Mouse (Mus musculus) heart, postnatal 36 days (tissue): ENCODE measurements at regions not wholly inside any gene's neighbourhood (a gene's known extent, or its start where the extent isn't known, plus 50 kb on each side); places are given as distances from the start of the nearest gene placed in this dataset.
A peak's percentile ranks its signal among the peaks of the same experiment; 100 is the strongest.

ENCODE experiments used
- DNase-seq, 2 experiments: peaks; one replicate each; pipeline ENCODE4 v3.0.0; 2021 to 2022
- intact Hi-C: fragments of 180-260 bp; cut with DNase I; formaldehyde crosslinking; loops from one replicate; pipeline ENCODE4 v1.15.1; 2025

DNA sequence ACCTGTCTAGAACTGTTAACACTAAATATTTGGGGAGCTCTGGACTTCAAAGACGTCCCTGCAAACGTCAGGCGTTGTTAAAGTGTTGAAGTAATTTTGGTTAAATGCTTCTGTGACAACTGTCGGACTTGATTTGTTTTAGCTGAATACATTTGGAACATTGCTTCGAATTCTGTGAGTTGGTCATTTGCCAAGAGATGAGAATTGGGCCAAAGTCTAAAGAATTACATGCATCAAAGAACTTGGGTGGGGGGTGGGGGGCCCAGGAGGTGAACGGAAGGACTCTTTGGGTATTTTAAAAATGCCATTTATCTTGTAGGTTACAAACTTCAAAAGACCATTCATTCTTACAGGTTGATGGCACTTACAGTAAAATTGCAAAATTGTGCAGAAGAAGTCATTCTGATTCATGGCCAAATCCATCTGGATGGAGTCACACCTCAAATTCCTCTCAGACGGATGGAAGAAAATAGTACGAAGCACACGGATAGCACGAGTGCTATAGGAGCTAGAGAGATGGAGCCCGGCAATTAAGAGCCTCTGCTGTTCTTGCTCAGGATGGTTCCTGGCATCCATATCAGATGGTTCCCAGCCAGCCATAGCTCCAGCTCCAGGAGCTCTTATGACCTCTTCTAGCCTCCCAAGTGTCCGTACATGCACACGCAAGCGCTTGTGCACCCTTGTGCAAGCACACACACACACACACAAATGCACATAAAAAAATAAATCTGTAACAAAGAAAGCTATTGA, 144.5 kb upstream of the Irx5 start:
- intact Hi-C loops: no loop called here
- DNase-seq: no peak

DNA sequence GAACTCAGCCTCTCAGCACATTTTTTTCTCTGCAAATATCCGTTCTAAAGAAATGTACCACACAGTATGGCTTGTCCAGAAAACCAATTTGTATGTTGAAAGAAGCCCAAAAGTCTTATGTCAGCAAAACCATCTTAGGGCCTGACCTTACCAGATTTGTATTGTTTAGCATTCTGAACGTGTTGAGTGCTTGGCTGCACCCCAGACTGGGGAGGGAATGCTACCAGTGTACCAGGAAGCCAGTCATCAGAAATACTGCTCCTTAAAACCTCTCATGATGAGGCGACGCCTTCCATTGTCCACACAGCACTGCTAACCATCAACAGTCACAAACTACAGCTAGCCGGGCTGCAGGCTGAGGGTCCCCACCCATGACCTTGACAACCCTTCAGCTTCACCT, 148.3 kb upstream of the Irx5 start:
- DNase-seq: no peak
- intact Hi-C loops: no loop called here

DNA sequence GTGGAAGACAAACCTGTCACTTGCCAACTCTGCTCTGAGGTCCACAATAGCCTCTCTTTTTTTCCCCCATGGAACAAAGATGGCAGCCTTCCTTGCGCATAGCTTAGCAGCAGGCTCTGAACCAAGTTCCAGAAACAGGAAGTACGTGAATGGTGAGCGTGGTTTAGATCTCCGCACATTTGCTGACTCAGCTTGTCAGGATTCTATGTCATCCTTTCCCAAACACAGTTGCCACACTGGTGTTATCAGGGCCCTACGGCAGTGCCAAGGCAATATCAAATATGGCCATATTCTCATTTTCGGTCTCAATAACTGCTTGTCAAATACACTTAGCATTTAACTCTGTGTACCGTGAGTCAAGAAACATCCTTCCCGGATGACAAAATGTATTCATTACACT, 161.8 kb upstream of the Irx5 start:
- intact Hi-C loops: no loop called here
- no peak for DNase-seq

DNA sequence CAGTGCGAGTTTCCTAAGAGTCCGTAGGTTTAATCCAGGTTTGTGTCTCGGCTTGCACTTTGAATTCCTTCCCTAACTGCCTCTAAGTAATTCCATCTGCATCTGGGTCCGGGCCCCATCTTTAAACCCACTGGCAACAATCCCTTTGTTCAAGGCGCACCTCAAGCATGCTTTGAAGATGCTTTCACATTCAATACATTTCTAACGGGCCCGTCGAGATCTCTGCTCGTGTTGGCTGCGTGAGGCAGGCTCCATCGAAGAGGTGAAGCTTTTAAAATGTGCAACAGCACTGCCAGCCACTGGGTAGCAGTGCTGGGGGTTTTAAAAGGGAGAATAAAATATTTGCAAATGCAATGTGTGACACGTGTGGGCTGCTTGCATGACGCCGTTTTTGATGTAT, 163.4 kb upstream of the Irx5 start:
- DNase-seq: no peak
- intact Hi-C loops: no loop called here

DNA sequence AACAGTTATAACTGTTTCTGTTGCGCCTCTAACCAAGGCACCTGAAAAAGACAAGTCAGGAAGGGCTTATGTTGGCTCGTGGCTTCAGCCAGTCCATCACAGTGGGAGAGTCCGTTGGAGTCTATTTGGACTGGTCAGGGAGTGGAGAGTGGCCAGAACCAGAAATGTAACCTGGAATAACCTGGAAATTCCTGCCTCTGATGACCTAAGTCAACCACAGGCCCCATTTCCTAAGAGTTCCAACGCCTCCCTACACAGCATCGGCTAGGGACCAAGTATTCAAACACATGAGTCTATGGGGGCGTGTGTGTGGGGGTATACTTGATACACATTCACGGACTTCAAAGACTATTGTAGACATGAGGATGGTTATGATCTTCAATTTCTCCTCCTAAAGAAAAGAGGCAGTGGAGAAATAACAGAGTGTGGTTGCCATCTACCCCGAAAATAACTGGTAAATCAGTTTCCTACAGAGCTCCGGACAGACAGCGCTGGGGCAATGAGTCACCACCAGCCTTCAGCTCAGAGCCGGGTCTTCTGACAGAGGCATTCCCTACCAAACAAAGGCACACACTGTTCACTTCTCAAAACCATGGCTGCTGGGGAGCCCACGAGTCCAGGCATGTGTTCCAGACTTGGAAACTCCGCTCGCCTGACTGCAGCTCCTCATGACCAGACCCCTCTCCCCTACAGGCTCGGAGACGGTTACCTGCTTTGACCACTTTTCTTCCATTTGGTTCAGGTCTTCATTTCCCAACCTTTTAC, 167.0 kb upstream of the Irx5 start:
- intact Hi-C loops: no loop called here
- DNase-seq: no peak

DNA sequence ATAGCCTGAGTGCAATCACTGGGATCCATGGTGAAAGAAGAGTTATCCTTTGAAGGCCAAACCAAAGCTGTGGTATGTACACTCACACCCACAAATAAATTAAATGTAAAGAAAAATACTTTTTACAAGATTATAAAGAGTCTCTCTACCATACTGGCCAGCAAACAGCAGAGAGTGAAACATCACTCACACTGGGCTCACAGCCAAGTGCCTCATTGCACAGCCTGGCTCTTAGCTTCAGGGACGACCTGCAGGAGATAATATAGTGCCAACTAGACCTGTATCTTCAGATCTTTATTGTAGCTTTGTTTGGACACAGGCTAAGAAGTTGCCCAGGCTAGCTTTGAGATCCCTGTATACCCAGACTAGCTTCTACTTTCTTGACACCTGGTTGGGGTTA, 174.1 kb upstream of the Irx5 start:
- intact Hi-C loops: no loop called here
- peak in 1 of 2 experiments; percentile 12 for DNase-seq

DNA sequence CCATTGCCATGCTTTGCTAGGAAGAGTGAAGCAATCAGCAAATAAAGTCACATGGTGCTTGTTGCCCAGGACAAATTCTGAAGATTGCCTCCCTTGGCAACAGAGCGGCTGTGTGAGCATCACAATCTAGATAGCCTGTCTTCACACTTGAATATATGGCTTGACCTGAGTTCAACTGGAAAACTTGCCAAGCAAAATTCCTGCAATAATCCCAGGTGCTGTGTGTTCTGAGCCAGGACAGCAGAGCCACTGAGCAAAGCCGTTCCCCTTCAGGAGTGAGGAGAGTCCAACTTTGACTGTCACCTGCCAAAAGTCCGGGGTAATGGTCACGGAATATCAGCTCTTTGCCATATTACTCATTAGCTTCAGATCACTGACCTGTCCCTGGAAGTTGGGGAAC, 176.8 kb upstream of the Irx5 start:
- intact Hi-C loops: no loop called here
- DNase-seq: no peak

DNA sequence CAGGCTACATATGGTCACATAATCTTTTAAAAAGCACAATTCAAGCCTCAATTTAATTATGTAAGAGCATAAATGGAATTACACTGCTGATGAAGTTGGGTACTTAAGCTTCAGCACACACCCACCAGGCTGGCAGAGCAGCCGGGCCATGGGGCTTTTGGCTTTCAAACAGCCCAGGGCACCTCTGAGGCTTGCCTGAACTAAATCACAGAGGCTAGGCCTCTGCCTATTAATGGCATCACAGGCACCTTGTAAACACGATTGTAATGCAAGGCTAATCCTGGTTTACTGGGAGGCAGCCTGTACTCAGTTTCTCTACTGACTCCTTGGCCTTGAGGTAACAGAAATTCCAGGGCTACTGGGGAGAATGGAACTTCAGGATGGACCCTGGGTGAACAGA, 178.1 kb upstream of the Irx5 start:
- DNase-seq: no peak
- intact Hi-C loops: no loop called here

DNA sequence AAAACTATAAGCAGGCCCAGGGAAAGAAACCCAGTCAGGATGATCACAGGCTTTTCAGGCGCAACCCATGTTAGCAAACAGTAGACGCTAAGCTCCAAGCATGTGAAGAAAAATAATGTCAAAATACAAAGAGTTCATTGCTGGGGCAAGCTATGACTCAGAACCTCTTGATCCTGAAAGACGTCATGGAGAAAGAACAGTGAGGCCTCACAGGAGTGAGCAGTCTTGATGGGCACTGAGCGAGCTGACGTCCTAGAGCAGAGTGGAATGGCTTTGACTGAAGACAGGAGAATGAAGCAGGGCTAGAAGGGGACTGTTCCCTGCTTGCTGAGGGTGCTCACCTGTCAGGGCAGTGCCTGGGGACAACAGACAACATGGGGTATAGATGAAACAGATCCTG, 181.3 kb upstream of the Irx5 start:
- intact Hi-C loops: no loop called here
- DNase-seq: no peak

DNA sequence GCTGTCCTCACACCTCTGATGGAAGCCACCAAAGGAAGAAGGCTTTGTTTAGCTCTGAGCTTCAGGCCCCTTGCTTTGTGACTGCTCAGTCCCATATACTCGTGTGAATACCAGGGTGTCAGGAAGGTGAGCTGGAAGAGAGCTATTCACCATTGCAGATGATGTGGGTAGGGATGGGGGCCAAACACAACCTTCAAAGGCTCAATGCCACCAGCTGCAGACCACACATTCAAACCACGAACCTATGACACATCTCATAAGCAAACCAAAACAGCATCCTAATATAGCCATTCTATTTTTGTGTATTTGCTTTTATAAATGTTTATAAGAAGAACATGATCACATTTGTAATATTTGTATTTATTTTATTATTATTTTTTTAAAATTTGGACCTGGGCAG, 183.3 kb upstream of the Irx5 start:
- no peak for DNase-seq
- intact Hi-C loops: no loop called here

DNA sequence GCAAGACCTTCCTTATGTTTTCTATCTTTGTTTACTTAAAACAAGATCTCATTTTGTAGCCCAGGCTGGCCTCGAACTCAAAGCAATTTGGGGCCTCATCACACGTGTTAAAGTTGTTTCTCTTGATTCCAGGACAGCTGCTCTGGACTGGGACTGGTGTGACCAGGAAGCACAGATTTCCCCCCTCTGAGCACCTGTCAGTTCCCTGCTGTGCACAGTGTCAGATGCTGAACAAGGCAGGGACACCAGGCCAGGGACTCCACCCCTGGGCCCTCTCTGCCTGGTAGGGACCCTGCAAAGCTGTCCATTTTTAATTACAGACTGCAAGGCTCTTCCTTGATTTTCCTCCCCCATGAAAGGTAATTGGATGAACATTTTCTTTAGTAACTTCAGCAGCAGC, 185.8 kb upstream of the Irx5 start:
- intact Hi-C loops: no loop called here
- DNase-seq: no peak

DNA sequence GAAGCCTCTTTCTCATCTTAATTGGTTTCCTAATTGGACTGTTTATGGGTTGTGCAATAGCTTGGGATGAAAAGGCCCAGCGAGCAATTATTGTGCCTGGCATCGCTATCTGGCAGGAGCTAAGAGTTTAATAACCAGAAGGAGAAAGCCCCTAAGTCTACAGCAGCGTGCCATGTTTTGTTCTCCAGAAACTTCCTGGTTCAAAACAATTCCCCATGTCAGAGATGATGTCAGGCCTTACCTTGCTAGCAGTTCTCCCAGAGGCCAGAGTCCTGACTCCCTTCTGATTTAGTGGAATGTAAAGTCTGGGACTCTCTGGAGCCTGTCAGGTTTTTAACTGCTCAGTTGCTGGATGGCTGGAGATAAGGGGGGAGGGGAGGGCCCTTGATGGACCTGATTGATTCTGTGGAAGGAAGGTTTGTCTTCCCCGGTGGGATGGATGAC, 190.1 kb upstream of the Irx5 start:
- intact Hi-C loops: no loop called here
- no peak for DNase-seq

DNA sequence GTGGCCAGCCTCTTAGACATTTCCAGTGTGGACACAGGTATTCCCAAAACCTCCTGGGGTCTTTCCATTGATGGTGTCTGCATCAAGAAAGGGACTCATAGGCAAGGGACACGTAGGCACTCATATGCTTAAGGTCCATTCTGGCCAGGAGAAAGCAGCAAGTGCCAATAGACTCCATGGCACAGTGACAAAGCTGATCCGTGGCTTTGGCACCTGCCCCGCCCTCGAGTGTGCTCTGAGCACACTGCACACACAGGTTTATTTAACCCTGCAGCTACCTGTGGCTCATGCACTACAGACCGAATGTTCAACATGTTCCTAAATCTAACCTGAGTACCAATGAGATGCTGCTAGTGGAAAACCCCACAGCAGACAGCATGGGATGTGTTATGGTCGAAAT, 192.1 kb upstream of the Irx5 start:
- intact Hi-C loops: no loop called here
- DNase-seq: no peak

DNA sequence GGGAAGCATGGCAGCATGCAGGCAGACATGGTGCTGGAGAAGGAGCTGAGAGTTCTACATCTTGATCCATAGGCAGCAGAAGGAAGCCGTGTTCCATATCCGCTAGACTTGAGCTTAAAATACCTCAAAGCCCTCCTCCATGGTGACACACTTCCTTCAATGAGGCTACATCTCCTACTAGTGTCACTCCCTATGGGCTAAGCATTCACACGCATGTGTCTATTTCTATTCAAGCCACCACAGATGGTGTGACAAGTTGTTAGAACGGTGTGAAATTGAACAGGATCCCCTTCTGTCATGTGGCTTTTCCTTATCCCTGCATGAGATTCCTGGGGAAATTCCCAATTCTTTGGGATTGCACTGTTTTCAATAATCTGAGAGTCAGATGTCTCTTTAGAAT, 192.9 kb upstream of the Irx5 start:
- no peak for DNase-seq
- intact Hi-C loops: no loop called here

DNA sequence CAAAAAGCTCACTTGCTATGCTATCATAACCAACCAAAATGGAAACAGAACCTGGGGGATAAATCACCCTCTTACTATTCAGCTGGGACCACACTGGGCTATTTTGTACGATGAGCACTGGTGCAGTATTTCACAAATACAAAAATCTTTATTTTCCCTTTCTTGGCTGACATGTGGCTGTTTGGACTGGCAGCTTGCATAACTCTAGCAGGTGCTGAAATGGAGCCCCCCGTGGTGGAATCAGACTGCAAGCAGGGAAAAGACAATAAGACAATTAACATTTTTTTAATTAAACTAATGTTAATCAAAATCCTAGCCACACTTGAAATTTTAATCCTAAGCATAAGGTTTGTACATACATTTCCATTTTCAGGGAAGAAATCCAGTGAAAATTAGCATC, 196.4 kb upstream of the Irx5 start:
- DNase-seq: no peak
- intact Hi-C loops: no loop called here

DNA sequence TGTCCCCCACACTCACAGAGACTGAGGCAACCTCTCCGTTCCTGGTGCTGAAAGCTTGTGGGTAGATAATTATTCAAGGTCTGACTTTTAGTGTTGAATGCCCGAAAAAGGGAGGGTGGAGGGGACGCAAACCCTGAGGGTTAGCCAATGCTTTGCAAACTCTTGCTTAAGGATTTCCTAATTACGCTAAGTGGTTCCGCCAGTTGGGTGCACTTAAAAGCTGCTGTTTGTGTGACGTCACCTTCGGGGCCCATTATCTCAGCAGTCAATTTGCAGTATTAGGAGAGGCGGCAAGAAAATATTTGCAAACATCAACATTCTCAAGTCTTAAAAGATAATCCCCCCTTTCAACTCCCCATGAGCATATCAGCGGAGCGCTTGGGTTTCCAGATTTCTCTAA, 199.2 kb upstream of the Irx5 start:
- no peak for DNase-seq
- intact Hi-C loops: no loop called here

DNA sequence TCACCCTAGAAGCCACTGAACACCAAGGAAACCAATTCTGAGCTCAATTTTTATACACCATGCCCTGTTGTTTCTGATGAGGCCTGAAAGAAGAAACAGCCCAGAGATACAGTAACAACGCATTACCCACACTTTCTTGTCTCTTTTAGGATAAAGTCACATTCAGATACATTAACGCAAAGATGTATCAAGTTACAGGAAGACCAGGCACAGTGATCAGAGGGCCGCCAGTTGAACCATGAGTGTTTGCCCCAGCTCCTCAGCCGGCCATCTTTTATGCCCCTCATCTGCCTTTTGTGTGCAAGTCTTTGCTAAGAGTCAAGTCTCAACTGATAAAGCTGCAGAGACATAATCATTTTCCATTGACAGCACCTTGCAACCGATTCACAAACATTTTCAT, 204.9 kb upstream of the Irx5 start:
- no peak for DNase-seq
- intact Hi-C loops: no loop called here

DNA sequence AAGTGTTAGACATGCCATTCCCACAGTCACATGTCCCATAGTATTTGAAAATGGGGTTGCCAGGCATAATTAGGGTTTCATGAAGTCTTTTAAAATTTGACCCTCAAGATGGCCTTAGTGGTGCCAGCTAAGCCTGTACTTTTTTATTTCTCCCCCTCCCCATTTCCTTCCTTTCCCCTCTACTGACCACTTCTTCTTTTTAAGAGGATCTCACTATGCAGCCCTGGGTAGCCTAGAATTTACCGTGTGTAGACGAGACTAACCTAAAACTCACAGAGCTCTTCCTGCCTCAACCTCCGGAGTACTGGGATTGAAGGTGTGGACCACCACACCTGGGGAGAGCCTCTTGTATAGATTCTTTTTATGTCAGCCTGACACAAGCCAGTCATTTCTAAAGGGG, 209.8 kb upstream of the Irx5 start:
- intact Hi-C loops: no loop called here
- DNase-seq: no peak

DNA sequence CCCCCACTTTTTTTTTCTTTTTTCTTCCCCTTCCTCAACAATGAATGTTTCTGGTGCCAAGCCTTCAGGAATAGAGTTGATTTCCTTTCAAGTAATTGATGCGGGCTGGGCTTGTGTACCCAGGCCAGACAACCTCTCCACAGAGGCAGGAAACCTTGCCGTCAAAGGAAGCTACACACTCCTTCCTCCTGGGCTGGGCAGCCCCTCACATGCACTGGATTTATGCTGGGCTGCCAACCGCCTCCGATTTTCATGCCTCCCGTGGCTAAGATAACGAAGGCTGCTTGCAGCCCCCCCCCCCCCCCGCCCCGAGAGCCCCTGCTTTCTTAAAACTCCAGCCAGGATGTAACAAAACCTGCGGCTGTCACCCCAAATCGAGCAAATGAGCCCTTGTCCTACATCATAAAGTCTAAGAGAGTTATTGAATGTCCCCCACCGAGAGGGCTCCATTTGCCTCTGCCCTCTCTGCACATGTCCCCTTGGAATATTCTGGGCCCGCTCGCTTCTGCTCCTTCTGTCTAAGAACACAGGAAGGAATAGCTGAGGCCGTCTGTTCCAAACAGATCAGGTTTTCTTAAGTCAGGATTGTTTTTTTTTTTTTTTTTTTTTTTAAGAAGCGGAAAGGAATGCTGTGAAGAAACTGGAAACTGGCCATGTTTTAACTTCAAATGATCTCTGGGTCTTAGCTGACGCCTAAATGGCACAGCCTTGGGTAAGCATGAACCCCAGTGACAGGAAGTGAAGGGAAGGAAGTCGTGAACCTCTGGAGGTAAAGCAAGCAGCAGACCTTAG, 220.1 kb upstream of the Irx5 start:
- no peak for DNase-seq
- intact Hi-C loops: loop anchor here (10.0 kb wide), 1 partner anchor 172 kb away; no protein-coding TSS in a partner anchor

DNA sequence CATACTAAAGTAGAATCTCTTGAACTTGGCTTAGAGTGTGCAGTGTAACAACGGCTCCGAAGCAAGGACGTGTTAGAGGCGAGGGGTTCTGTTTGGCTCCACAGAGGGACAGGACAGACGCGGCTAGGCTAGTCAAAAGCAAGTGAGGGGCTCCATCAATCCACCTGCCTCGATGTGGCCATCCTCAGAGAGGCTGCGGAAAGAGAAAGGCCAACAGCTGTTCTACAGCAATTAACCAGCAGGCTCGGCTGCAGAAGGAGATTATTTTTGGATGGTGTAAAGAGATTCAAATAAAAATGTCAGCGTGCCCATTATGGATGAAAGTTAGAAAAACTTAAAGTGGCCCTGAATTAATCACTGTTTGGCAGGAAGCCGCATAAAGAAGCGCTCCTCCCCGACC, 221.0 kb upstream of the Irx5 start:
- intact Hi-C loops: loop anchor here (10.0 kb wide), 1 partner anchor 172 kb away; no protein-coding TSS in a partner anchor
- no peak for DNase-seq

DNA sequence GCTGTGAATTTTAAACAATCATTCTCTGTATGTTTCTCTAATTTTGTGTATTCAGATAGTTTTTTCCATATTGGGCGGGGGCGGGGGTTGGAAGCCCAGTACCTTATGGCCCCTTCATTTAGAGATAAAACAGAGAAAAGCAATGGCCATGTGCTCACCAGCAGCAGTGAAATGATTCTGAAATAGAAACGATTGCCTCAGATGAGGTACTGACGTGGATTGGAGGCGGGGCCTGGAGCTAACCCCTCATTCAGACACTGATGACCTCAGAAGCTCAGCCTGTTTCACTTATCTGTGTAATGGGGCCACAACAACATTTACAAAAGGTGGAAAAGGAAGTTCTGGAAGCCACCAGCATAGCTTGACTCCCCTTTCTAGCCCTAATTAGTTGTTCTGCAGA, 223.0 kb upstream of the Irx5 start:
- DNase-seq: no peak
- intact Hi-C loops: loop anchor here (10.0 kb wide), 1 partner anchor 170 kb away; no protein-coding TSS in a partner anchor
